Mouse (Mus musculus): Measurements from ENCODE around the gene Btbd35f19.
"Not testable (repeated sequence)": the region's sequence is repeated elsewhere in the genome, so short reads cannot be mapped to it uniquely, and the experiment has no call there.

Gene Btbd35f19

DNA sequence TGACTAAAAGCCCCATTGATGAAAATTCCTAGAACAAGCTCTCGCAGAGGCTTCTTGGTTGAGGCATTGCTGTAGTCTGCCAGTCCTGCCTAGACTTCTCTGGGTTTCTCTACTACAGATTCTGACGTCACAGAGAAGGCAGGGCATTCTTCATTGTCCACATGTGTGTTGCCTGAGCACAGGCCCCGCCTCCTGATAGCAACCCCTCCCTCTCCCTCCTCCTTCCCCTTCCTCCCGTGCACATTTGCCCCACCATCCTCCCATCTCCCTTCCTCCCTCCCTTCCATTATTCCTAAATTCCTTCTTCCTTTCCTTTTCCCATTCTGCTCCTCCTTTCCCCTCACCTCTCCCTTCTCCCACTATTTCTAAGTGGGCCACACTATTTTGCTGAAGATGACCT, at the start of gene Btbd35f19:
TSS of gene Btbd35f19 (minus strand) at position 101 of the 400 bp plus-strand sequence.
- not testable (repeated sequence) for DNase-seq (ENCODE audit: low read depth)

DNA sequence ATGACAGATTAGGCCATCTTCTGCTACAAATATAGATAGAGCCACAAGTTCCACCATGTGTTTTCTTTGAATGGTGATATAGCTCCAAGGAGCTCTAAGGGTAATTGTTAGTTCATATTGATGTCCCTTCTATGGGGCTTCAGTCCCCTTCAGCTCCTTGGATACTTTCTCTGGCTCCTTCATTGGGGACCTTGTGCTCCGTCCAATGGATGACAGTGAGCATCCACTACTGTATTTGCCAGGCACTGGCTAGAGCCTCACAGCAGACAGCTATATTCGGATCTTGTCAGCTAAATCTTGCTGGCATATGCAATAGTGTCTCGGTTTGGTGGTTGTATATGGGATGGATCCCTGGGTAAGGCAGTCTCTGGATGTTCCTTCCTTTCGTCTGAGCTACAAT, 41.8 kb downstream of the Btbd35f19 start:
- not testable (repeated sequence) for DNase-seq (ENCODE audit: low read depth)

DNA sequence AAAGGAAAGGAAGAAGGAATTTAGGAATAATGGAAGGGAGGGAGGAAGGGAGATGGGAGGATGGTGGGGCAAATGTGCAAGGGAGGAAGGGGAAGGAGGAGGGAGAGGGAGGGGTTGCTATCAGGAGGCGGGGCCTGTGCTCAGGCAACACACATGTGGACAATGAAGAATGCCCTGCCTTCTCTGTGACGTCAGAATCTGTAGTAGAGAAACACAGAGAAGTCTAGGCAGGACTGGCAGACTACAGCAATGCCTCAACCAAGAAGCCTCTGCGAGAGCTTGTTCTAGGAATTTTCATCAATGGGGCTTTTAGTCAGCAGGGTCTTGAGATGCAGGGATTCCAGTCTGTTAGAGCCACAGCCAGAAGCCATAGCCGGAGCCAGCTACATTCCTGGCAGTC, 47.6 kb downstream of the Btbd35f19 start, which contains the start of gene Btbd35f26:
TSS of gene Btbd35f26 (plus strand) at position 301 of the 400 bp plus-strand sequence.
- not testable (repeated sequence) for DNase-seq (ENCODE audit: low read depth)
